Mouse (Mus musculus) heart, embryonic 14.5 days (tissue): Measurements from ENCODE around the gene Rnf150. TPM values are rescaled to one million over a fixed set of nuclear protein-coding genes. Genes with fewer than 3 reads are reported as not detected.

ENCODE experiments used
- ATAC-seq: fragments of 200-750 bp; cut with Nextera tagmentation; 2 replicates; pipeline ENCODE4 v1.8.0; 2017; ENCODE audit warnings: low read depth, moderate TSS enrichment; ENCODE audit not compliant: insufficient number of reproducible peaks, insufficient read depth, low FRiP score
- H3K27ac ChIP-seq, 2 experiments: fragments of 200-500 bp in 1 of 2; fragments of 300-500 bp in 1 of 2; sonication (generic) in 1 of 2; replicated peaks in 1 of 2; 2 replicates each; pipeline ENCODE4 v1.5.1; 2012 to 2014; ENCODE audit warnings: low read depth in 2 of 2, low read length in 2 of 2, control low read depth in 1 of 2, mild to moderate bottlenecking in 1 of 2, mixed read lengths in 1 of 2; ENCODE audit not compliant: control insufficient read depth in 1 of 2, insufficient read depth in 1 of 2
- H3K27me3 ChIP-seq: fragments of 300-500 bp; sonication (generic); 2 replicates; pipeline ENCODE4 v1.6.1; 2014; ENCODE audit warnings: mild to moderate bottlenecking, low read length, control low read depth; ENCODE audit not compliant: control insufficient read depth, insufficient read depth
- H3K36me3 ChIP-seq: fragments of 300-500 bp; sonication (generic); 2 replicates; pipeline ENCODE4 v1.6.1; 2014; ENCODE audit warnings: mild to moderate bottlenecking, control low read depth, low read length, mixed read lengths; ENCODE audit not compliant: control insufficient read depth, insufficient read depth
- H3K4me1 ChIP-seq, 2 experiments: fragments of 200-500 bp in 1 of 2; fragments of 300-500 bp in 1 of 2; sonication (generic) in 1 of 2; 2 replicates each; pipeline ENCODE4 v1.6.1; 2012 to 2014; ENCODE audit warnings: low read length in 2 of 2, control low read depth in 1 of 2, mixed read lengths in 1 of 2; ENCODE audit not compliant: control insufficient read depth in 2 of 2, insufficient read depth in 2 of 2
- H3K4me2 ChIP-seq: fragments of 300-500 bp; sonication (generic); 2 replicates; pipeline ENCODE4 v1.6.1; 2014; ENCODE audit warnings: mild to moderate bottlenecking, low read length
- H3K4me3 ChIP-seq, 2 experiments: fragments of 200-500 bp in 1 of 2; fragments of 300-500 bp in 1 of 2; sonication (generic) in 1 of 2; 2 replicates each; pipeline ENCODE4 v1.5.1; 2012 to 2014; ENCODE audit warnings: low read length in 2 of 2, mild to moderate bottlenecking in 2 of 2, control low read depth in 1 of 2, low read depth in 1 of 2, moderate library complexity in 1 of 2; ENCODE audit not compliant: control insufficient read depth in 1 of 2, insufficient read depth in 1 of 2
- H3K9ac ChIP-seq: fragments of 300-500 bp; sonication (generic); 2 replicates; pipeline ENCODE4 v1.6.1; 2014; ENCODE audit warnings: mild to moderate bottlenecking, low read length
- H3K9me3 ChIP-seq: fragments of 300-500 bp; sonication (generic); 2 replicates; pipeline ENCODE4 v1.6.1; 2016; ENCODE audit warnings: low read length, control low read depth; ENCODE audit not compliant: control insufficient read depth
- WGBS: fragments of 180-500 bp; shearing (Covaris S2); extraction: QIAGEN DNeasy Blood & Tissue Kit; methylation state at CpG from one replicate; pipeline ENCODE4 v1.1.7; 2014; 5-methylcytosine and 5-hydroxymethylcytosine counted together
- polyA plus RNA-seq: library from polyadenylated mRNA; unstranded; fragments of >200 nt; fragmentation: Nextera tagmentation; extraction: Ambion mirVana; gene quantifications from 2 replicates; pipeline ENCODE4 v1.2.1, GENCODE M21; 2014

Rnf150 gene
- polyA plus RNA-seq, 1 experiment from 2014 or later, result 0.92 TPM

DNA sequence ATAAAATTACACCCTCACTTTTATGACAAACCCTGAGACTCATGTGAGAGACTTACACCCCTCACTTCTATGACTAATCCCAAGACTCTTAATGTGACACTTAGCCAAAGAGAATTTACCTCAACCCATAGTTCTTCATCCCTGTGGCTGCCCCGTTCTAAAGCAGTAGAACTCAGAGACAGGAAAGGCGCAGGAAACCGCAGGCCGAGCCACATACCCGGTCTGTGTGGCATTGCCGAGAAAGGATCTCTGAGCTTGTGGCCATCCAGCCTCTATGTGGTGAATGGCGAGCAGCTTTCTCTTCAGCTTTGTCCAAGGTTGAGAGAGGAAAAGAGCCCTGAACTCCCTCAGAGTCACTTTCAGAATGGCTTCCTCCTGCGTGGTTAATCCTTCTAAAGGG is 223.5 kb downstream of the Rnf150 start:
- Histone ChIP-seq H3K36me3 (no peaks in the 10 kb centered on the region), H3K9ac (no peak overlapping the region), H3K27me3 (no peaks in the 10 kb centered on the region), H3K4me1 (no peaks in the 10 kb centered on the region), H3K4me2 (no peak overlapping the region), H3K27ac (no peak overlapping the region), H3K9me3 (no peaks in the 10 kb centered on the region), H3K4me3 (no peak overlapping the region)
- WGBS, result 84% methylated on average over 8 of the region's 8 CpGs
- ATAC-seq, result no peak

GRCm38 (mm10) chr8:83087604-83088003 is 224.4 kb downstream of the Rnf150 start:
- no peak overlapping the region for H3K27ac ChIP-seq
- H3K4me3 ChIP-seq, result no peak overlapping the region
- no peaks in the 10 kb centered on the region for H3K36me3 ChIP-seq
- ATAC-seq, result no peak
- H3K9me3 ChIP-seq, result no peaks in the 10 kb centered on the region
- H3K4me1 ChIP-seq, result no peaks in the 10 kb centered on the region
- no peak overlapping the region for H3K4me2 ChIP-seq
- no peak overlapping the region for H3K9ac ChIP-seq
- H3K27me3 ChIP-seq, result no peaks in the 10 kb centered on the region

GRCm38 (mm10) chr8:83088156-83088555 is 225.0 kb downstream of the Rnf150 start:
- WGBS, result 66% methylated on average over 6 of the region's 6 CpGs
- H3K9ac ChIP-seq, result no peak overlapping the region

DNA sequence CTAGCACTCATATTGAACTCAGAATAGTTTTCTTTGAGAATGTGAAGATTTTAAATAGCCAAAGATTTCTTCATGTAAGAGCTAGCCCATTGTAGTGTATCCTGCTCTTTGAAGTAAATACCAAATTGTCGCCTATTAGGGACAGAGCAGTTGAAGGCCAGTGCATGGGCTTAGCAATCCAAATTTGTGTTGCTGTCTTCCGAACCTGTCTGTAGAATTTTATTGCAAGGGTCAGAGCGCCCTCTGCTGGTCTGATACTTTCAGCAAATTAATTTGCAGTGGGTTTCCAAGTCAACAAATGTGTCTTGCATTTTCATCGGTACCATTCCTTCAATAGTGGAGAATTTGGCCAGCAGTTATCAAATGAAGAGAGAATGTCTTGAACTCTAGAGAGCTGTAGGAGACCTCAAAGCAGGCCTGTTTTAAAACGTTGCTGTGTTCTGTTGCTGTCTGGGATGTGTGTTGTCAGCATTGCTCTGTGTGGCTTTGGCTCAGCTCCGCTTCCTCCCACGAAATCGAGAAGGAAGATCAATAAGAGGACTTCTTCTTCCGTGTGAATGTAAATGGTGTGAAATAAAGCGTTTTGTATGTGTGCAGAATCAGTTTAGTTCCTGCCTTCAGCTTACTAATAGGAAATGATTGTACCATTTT is 226.3 kb downstream of the Rnf150 start:
- no peak overlapping the region for H3K9ac ChIP-seq
- H3K9me3 ChIP-seq, result no peaks in the 10 kb centered on the region
- ATAC-seq, result no peak
- H3K4me2 ChIP-seq, result no peak overlapping the region
- H3K27ac ChIP-seq, result no peak overlapping the region
- 30% methylated on average over 10 of the region's 10 CpGs for WGBS
- H3K36me3 ChIP-seq, result no peaks in the 10 kb centered on the region
- no peak overlapping the region for H3K4me3 ChIP-seq
- H3K4me1 ChIP-seq, result no peaks in the 10 kb centered on the region
- H3K27me3 ChIP-seq, result no peaks in the 10 kb centered on the region

More at GRCm38 (mm10) chr8:83088156-83088555, 225.0 kb downstream of the Rnf150 start:
- Histone ChIP-seq H3K4me2 (no peak overlapping the region), H3K27me3 (no peaks in the 10 kb centered on the region), H3K9me3 (no peaks in the 10 kb centered on the region), H3K4me3 (no peak overlapping the region), H3K27ac (no peak overlapping the region), H3K36me3 (no peaks in the 10 kb centered on the region), H3K4me1 (no peaks in the 10 kb centered on the region)
- ATAC-seq, result no peak

DNA sequence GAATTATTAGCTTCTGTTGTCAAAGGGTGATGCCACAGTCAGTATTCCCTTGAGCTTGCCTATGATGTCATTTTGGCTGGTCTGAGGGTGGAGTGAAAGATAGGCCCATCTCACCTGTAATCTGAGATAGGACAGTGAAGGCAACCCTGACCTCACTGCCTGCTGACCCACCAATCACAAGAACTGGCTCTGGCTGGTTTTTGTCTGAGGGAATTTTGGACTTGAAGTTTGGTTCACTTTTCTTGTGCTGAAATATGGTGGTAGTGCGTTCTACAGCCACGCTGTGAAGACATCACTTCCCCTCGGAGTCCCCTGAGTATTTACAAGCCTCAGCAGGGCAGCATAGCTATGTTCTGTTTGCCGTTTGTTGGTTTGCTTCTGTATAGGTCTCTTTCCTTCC is 227.3 kb downstream of the Rnf150 start:
- H3K9me3 ChIP-seq, result no peaks in the 10 kb centered on the region
- no peak overlapping the region for H3K9ac ChIP-seq
- no peak overlapping the region for H3K27ac ChIP-seq
- no peak overlapping the region for H3K4me2 ChIP-seq
- whole genome bisulfite sequencing, result 64% methylated on average over 4 of the region's 4 CpGs
- H3K27me3 ChIP-seq, result no peaks in the 10 kb centered on the region
- H3K4me3 ChIP-seq, result no peak overlapping the region
- ATAC-seq, result no peak
- no peaks in the 10 kb centered on the region for H3K36me3 ChIP-seq
- H3K4me1 ChIP-seq, result no peaks in the 10 kb centered on the region

GRCm38 (mm10) chr8:83100041-83100440 is 236.9 kb downstream of the Rnf150 start:
- Histone ChIP-seq H3K9me3 (no peaks in the 10 kb centered on the region), H3K9ac (no peak overlapping the region), H3K4me1 (no peaks in the 10 kb centered on the region), H3K27me3 (no peaks in the 10 kb centered on the region), H3K36me3 (no peaks in the 10 kb centered on the region), H3K4me2 (no peak overlapping the region), H3K4me3 (no peak overlapping the region), H3K27ac (no peak overlapping the region)
- ATAC-seq, result no peak
- 33% methylated on average over 1 of the region's 1 CpGs for WGBS

DNA sequence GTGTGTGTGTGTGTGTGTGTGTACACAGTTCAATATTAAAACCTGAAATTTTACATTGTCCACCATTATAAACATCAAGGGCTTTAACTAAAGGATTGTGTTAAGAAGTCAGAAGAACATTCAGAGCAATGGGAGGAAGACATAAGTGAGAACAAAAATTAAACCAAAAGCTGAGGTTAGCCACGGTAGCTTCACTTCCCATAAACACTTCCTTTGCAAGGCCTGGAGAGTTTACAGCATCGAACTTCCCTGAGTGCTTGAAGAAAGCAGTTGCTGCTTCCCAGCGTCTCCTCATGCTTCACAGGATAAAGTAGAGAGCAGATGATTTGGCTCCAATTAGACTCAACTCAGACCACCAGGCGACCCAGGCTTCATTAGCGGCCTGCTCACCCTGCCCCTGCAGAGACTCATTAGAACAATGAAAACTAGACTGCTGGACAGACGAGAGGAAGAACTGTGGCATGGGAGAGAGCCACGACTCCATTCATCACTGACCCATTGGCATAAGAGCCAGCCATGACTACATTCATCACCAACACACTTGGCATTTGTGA is 239.9 kb downstream of the Rnf150 start:
- Histone ChIP-seq H3K4me2 (no peak overlapping the region), H3K4me3 (no peak overlapping the region)
- no peak for ATAC-seq

GRCm38 (mm10) chr8:83103968-83104367 is 240.8 kb downstream of the Rnf150 start:
- H3K27me3 ChIP-seq, result no peaks in the 10 kb centered on the region
- no peak overlapping the region for H3K9ac ChIP-seq
- H3K4me1 ChIP-seq, result no peaks in the 10 kb centered on the region
- ATAC-seq, result no peak
- H3K4me2 ChIP-seq, result no peak overlapping the region
- no peaks in the 10 kb centered on the region for H3K36me3 ChIP-seq
- no peak overlapping the region for H3K4me3 ChIP-seq
- H3K27ac ChIP-seq, result no peak overlapping the region
- no peaks in the 10 kb centered on the region for H3K9me3 ChIP-seq
- 79% methylated on average over 2 of the region's 2 CpGs for WGBS

More for the DNA sequence above, 239.9 kb downstream of the Rnf150 start:
- WGBS, result 68% methylated on average over 7 of the region's 7 CpGs
- Histone ChIP-seq H3K36me3 (no peaks in the 10 kb centered on the region), H3K27me3 (no peaks in the 10 kb centered on the region), H3K27ac (no peak overlapping the region), H3K9ac (no peak overlapping the region), H3K4me1 (no peaks in the 10 kb centered on the region), H3K9me3 (no peaks in the 10 kb centered on the region)
